Comparison of ENCODE assay signal across 14 mouse cellular contexts in genomic region chr9:121550327-121550771, GRCm38 (mm10). TPM values are rescaled to one million over a fixed set of nuclear protein-coding genes. Genes with fewer than 3 reads are reported as not detected.
A peak's percentile ranks its signal among the peaks of the same experiment; 100 is the strongest.
DNase-seq lines count a peak whose midpoint lies in the region; ATAC-seq and TF ChIP-seq lines count a peak whose summit lies in the region.
"Had no signal": no experiment of that assay in that cellular context is flagged by ENCODE, and none has a peak within 500 bp of the region (broad histone marks: within the 10 kb centered on the region; RNA-seq: fewer than 3 reads in every experiment).

No protein-coding gene starts in this region.

- ATAC-seq in midbrain, embryonic 12.5 days (ENCODE audit: low FRiP score, low read depth), result no peak
- ATAC-seq in midbrain, embryonic 16.5 days, result no peak
- 0 out of 2 replicates have a peak, but pooled peaks have one; percentile 24 for ATAC-seq in hindbrain, embryonic 16.5 days
- ATAC-seq: intestine, embryonic 15.5 days; liver, postnatal 0 days had no signal

- no peaks in the 10 kb centered on the region for H3K27me3 ChIP-seq in midbrain, embryonic 12.5 days
- H3K27me3 ChIP-seq in midbrain, embryonic 16.5 days (ENCODE audit: control insufficient read depth, insufficient read depth, low read depth, low read length), result no peaks in the 10 kb centered on the region
- H3K27me3 ChIP-seq in hindbrain, embryonic 16.5 days (replicated peaks; ENCODE audit: control insufficient read depth, insufficient read depth, low read length), result no peaks in the 10 kb centered on the region
- H3K27me3 ChIP-seq: intestine, embryonic 15.5 days had no signal

- peaks cover 10% of the 10 kb centered on the region for H3K4me1 ChIP-seq in midbrain, embryonic 12.5 days
- peaks cover 4% of the 10 kb centered on the region for H3K4me1 ChIP-seq in midbrain, embryonic 16.5 days (ENCODE audit: control insufficient read depth, insufficient read depth, low read length)
- H3K4me1 ChIP-seq in hindbrain, embryonic 16.5 days (ENCODE audit: control insufficient read depth, insufficient read depth, low read depth, low read length), result peaks cover 2% of the 10 kb centered on the region; the same call in 1 of the 2 replicates

- TF ChIP-seq CTCF in brain, embryonic 14.5 days (IDR thresholded peaks at IDR 0.05; ENCODE audit: borderline replicate concordance, extremely low read depth, insufficient read depth, insufficient read length), result no peak

- H3K9ac ChIP-seq in midbrain, embryonic 12.5 days (replicated peaks), result no peak overlapping the region
- H3K9ac ChIP-seq in midbrain, embryonic 16.5 days (ENCODE audit: low read depth, low read length), result no peak overlapping the region
- no peak overlapping the region for H3K9ac ChIP-seq in hindbrain, embryonic 16.5 days (ENCODE audit: low read depth, low read length)
- H3K9ac ChIP-seq: intestine, embryonic 15.5 days; liver, postnatal 0 days had no signal

- TF ChIP-seq POLR2A in brain, embryonic 14.5 days (IDR thresholded peaks at IDR 0.05; ENCODE audit: borderline replicate concordance, extremely low read depth, insufficient read depth, insufficient read length, poor library complexity, severe bottlenecking), result no peak

- no peak overlapping the region for H3K4me3 ChIP-seq in midbrain, embryonic 12.5 days
- H3K4me3 ChIP-seq in midbrain, embryonic 16.5 days (ENCODE audit: low read depth, low read length), result no peak overlapping the region
- H3K4me3 ChIP-seq in hindbrain, embryonic 16.5 days (ENCODE audit: low read length), result no peak overlapping the region
- H3K4me3 ChIP-seq: intestine, embryonic 15.5 days had no signal

- no peaks in the 10 kb centered on the region for H3K9me3 ChIP-seq in midbrain, embryonic 12.5 days
- H3K9me3 ChIP-seq in midbrain, embryonic 16.5 days (replicated peaks; ENCODE audit: control insufficient read depth, low read length, poor library complexity, severe bottlenecking), result no peaks in the 10 kb centered on the region
- no peaks in the 10 kb centered on the region for H3K9me3 ChIP-seq in hindbrain, embryonic 16.5 days (ENCODE audit: control insufficient read depth, low read length)
- H3K9me3 ChIP-seq: intestine, embryonic 15.5 days had no signal

- 50% methylated on average over 5 of the region's 5 CpGs for WGBS in midbrain, embryonic 12.5 days
- WGBS in midbrain, embryonic 16.5 days, result 55% methylated on average over 5 of the region's 5 CpGs
- 52% methylated on average over 5 of the region's 5 CpGs for WGBS in hindbrain, embryonic 16.5 days

- no peaks in the 10 kb centered on the region for H3K36me3 ChIP-seq in midbrain, embryonic 12.5 days
- no peaks in the 10 kb centered on the region for H3K36me3 ChIP-seq in midbrain, embryonic 16.5 days (ENCODE audit: control insufficient read depth, insufficient read depth, low read length)
- H3K36me3 ChIP-seq in hindbrain, embryonic 16.5 days (ENCODE audit: control insufficient read depth, insufficient read depth, low read length), result no peaks in the 10 kb centered on the region
- H3K36me3 ChIP-seq: intestine, embryonic 15.5 days had no signal

- DNase-seq in heart, adult 11 months, result peak; percentile 86
- DNase-seq in heart, adult 18-20 months, result no peak
- peak; percentile 89 for DNase-seq in brain, embryonic 14.5 days (ENCODE audit: low read depth)
- DNase-seq in cerebellum, postnatal 10 days, result no peak
- DNase-seq in spleen, postnatal 10 days (ENCODE audit: low spot score in 2 of 2), result no peak
- DNase-seq: cerebellum, adult 9-10 months; gastrocnemius, postnatal 36 days; kidney, postnatal 10 days; liver, postnatal 0 days had no signal

- H3K27ac ChIP-seq in midbrain, embryonic 12.5 days (replicated peaks), result 0 out of 2 replicates have a peak overlapping the region, but pooled peaks have one; percentile 2
- H3K27ac ChIP-seq in midbrain, embryonic 16.5 days (ENCODE audit: low read length), result no peak overlapping the region
- 0 out of 2 replicates have a peak overlapping the region, but pooled peaks have one; percentile 40 for H3K27ac ChIP-seq in hindbrain, embryonic 16.5 days (ENCODE audit: low read depth, low read length)
- H3K27ac ChIP-seq: macrophage had no signal

- no peak overlapping the region for H3K4me2 ChIP-seq in midbrain, embryonic 12.5 days (replicated peaks)
- H3K4me2 ChIP-seq in midbrain, embryonic 16.5 days (ENCODE audit: low read length), result no peak overlapping the region
- no peak overlapping the region for H3K4me2 ChIP-seq in hindbrain, embryonic 16.5 days (ENCODE audit: low read length)
- H3K4me2 ChIP-seq: intestine, embryonic 15.5 days had no signal

RNA-seq across cellular contexts. Expression of gene Cck, which starts 54.9 kb away (rescaled TPM):
- total RNA-seq in heart, adult 18-20 months (2021), result not detected
- 8.1 and 10.3 TPM in 2 replicates for polyA plus RNA-seq in midbrain, embryonic 12.5 days (2016; fragmentation: Nextera tagmentation; extraction: Ambion mirVana)
- polyA plus RNA-seq in midbrain, embryonic 16.5 days (2015; fragmentation: Nextera tagmentation; extraction: Ambion mirVana), result 26.5 and 41.5 TPM in 2 replicates
- polyA plus RNA-seq in brain, embryonic 14.5 days (2012; rRNA removed), result 34.1 and 38.6 TPM in 2 replicates
- 70.4 and 88.3 TPM in 2 replicates for polyA plus RNA-seq in hindbrain, embryonic 16.5 days (2015; fragmentation: Nextera tagmentation; extraction: Ambion mirVana)
- polyA plus RNA-seq: liver, postnatal 0 days; macrophage had no signal

Comparison
In these comparisons a context has a peak if more than half of its experiments do, and no peak if none do; other contexts are left out.
1. DNase-seq: peak in heart, adult 11 months (single experiment) and brain, embryonic 14.5 days (single experiment); none in heart, adult 18-20 months (0 of 2), cerebellum, postnatal 10 days (0 of 2) and spleen, postnatal 10 days (0 of 2).